Comparison of ENCODE assay signal across 1 mouse cellular context in genomic region chrX:9375927-9376326, GRCm38 (mm10). TPM values are rescaled to one million over a fixed set of nuclear protein-coding genes. Genes with fewer than 3 reads are reported as not detected.
"Had no signal": no experiment of that assay in that cellular context is flagged by ENCODE, and none has a peak within 500 bp of the region (broad histone marks: within the 10 kb centered on the region; RNA-seq: fewer than 3 reads in every experiment).

No protein-coding gene starts in this region.

RNA-seq across cellular contexts. Expression of gene H2al1k, which starts 25.5 kb away (rescaled TPM):
- total RNA-seq: neutrophil, adult 5-6 weeks had no signal
